In genomic region chr11:32364375-32364774, GRCm38 (mm10) we compare ENCODE assay signal across 9 mouse cellular contexts. TPM values are rescaled to one million over a fixed set of nuclear protein-coding genes. Genes with fewer than 3 reads are reported as not detected.
A peak's percentile ranks its signal among the peaks of the same experiment; 100 is the strongest.
DNase-seq lines count a peak whose midpoint lies in the region; ATAC-seq and TF ChIP-seq lines count a peak whose summit lies in the region.
"Had no signal": no experiment of that assay in that cellular context is flagged by ENCODE, and none has a peak within 500 bp of the region (broad histone marks: within the 10 kb centered on the region; RNA-seq: fewer than 3 reads in every experiment).

No protein-coding gene starts in this region.

- no peaks in the 10 kb centered on the region for H3K9me3 ChIP-seq in kidney, postnatal 0 days (replicated peaks; ENCODE audit: low read length)
- no peaks in the 10 kb centered on the region for H3K9me3 ChIP-seq in kidney, embryonic 14.5 days (ENCODE audit: control insufficient read depth, low read length)
- H3K9me3 ChIP-seq in limb, embryonic 11.5 days (ENCODE audit: control insufficient read depth, low read length): no peaks in the 10 kb centered on the region
- no peaks in the 10 kb centered on the region for H3K9me3 ChIP-seq in intestine, embryonic 16.5 days (ENCODE audit: control insufficient read depth, low read length)
- H3K9me3 ChIP-seq: forebrain, embryonic 10.5 days had no signal

- no peak for TF ChIP-seq CTCF in kidney, postnatal 0 days (IDR thresholded peaks at IDR 0.05; ENCODE audit: low read depth)

- H3K27ac ChIP-seq in kidney, postnatal 0 days: no peak overlapping the region
- no peak overlapping the region for H3K27ac ChIP-seq in kidney, embryonic 14.5 days (ENCODE audit: low read depth, low read length)
- H3K27ac ChIP-seq in limb, embryonic 11.5 days (replicated peaks; ENCODE audit: low read depth, low read length): no peak overlapping the region
- H3K27ac ChIP-seq in intestine, embryonic 16.5 days (ENCODE audit: low read length): no peak overlapping the region

- no peak for DNase-seq in kidney, postnatal 0 days (ENCODE audit: low spot score)
- peak; percentile 74 for DNase-seq in forelimb bud, embryonic 11.5 days (ENCODE audit: low read depth, low spot score)
- DNase-seq in limb, embryonic 11.5 days (ENCODE audit: low spot score): peak; percentile 59
- DNase-seq in skeletal muscle tissue, adult 2 months (ENCODE audit: low read depth, low spot score): peak; percentile 67
- no peak for DNase-seq in left cerebral cortex, adult 8-10 months (ENCODE audit: low spot score in 2 of 2)
- DNase-seq in spleen, postnatal 14 days (ENCODE audit: low spot score in 2 of 2): no peak

- H3K27me3 ChIP-seq in kidney, postnatal 0 days (ENCODE audit: insufficient read depth, low read length): no peaks in the 10 kb centered on the region
- no peaks in the 10 kb centered on the region for H3K27me3 ChIP-seq in kidney, embryonic 14.5 days (ENCODE audit: control insufficient read depth, insufficient read depth, low read length)
- H3K27me3 ChIP-seq in limb, embryonic 11.5 days (ENCODE audit: control insufficient read depth, insufficient read depth, low read length): no peaks in the 10 kb centered on the region
- H3K27me3 ChIP-seq in intestine, embryonic 16.5 days (replicated peaks; ENCODE audit: control insufficient read depth, insufficient read depth, low read length): no peaks in the 10 kb centered on the region

- 0 out of 2 replicates have a peak, but pooled peaks have one; percentile 25 for ATAC-seq in kidney, postnatal 0 days (replicated peaks; ENCODE audit: low FRiP score, low read depth)
- ATAC-seq in kidney, embryonic 14.5 days (ENCODE audit: low FRiP score, low TSS enrichment): no peak
- ATAC-seq in limb, embryonic 11.5 days (ENCODE audit: insufficient number of reproducible peaks, low FRiP score, low TSS enrichment, low read depth): peak; percentile 41; the same call in 1 of the 2 replicates
- ATAC-seq in intestine, embryonic 16.5 days: no peak

- H3K4me3 ChIP-seq in kidney, postnatal 0 days (replicated peaks; ENCODE audit: low read depth, low read length): no peak overlapping the region
- H3K4me3 ChIP-seq in kidney, embryonic 14.5 days (ENCODE audit: low read length): no peak overlapping the region
- no peak overlapping the region for H3K4me3 ChIP-seq in limb, embryonic 11.5 days (ENCODE audit: low read depth, low read length)
- no peak overlapping the region for H3K4me3 ChIP-seq in intestine, embryonic 16.5 days (ENCODE audit: low read length)
- H3K4me3 ChIP-seq: forebrain, embryonic 10.5 days had no signal

- WGBS in kidney, postnatal 0 days: 68% methylated on average over 7 of the region's 7 CpGs
- WGBS in kidney, embryonic 14.5 days: 71% methylated on average over 7 of the region's 7 CpGs
- 46% methylated on average over 7 of the region's 7 CpGs for WGBS in limb, embryonic 11.5 days
- 65% methylated on average over 7 of the region's 7 CpGs for WGBS in intestine, embryonic 16.5 days

- H3K4me2 ChIP-seq in kidney, postnatal 0 days (ENCODE audit: low read length): no peak overlapping the region
- H3K4me2 ChIP-seq in kidney, embryonic 14.5 days (replicated peaks; ENCODE audit: low read depth, low read length): no peak overlapping the region
- H3K4me2 ChIP-seq in limb, embryonic 11.5 days (ENCODE audit: low read depth, severe bottlenecking): no peak overlapping the region
- H3K4me2 ChIP-seq in intestine, embryonic 16.5 days (ENCODE audit: low read depth, low read length): no peak overlapping the region

- H3K36me3 ChIP-seq in kidney, postnatal 0 days (ENCODE audit: insufficient read depth, low read length): no peaks in the 10 kb centered on the region
- no peaks in the 10 kb centered on the region for H3K36me3 ChIP-seq in kidney, embryonic 14.5 days (ENCODE audit: control insufficient read depth, insufficient read depth, low read length)
- H3K36me3 ChIP-seq in limb, embryonic 11.5 days (ENCODE audit: control insufficient read depth, insufficient read depth, low read length): no peaks in the 10 kb centered on the region; the same call in 1 of the 2 replicates
- H3K36me3 ChIP-seq in intestine, embryonic 16.5 days (ENCODE audit: control insufficient read depth, insufficient read depth, low read length): no peaks in the 10 kb centered on the region

- H3K9ac ChIP-seq in kidney, postnatal 0 days (ENCODE audit: low read depth, low read length): no peak overlapping the region
- H3K9ac ChIP-seq in kidney, embryonic 14.5 days (ENCODE audit: low read depth, low read length): no peak overlapping the region
- H3K9ac ChIP-seq in limb, embryonic 11.5 days (ENCODE audit: low read length): no peak overlapping the region
- no peak overlapping the region for H3K9ac ChIP-seq in intestine, embryonic 16.5 days (ENCODE audit: low read depth, low read length)

- H3K4me1 ChIP-seq in kidney, postnatal 0 days (replicated peaks; ENCODE audit: insufficient read depth, low read length): peaks cover 6% of the 10 kb centered on the region; the same call in 1 of the 2 replicates
- peaks cover 14% of the 10 kb centered on the region for H3K4me1 ChIP-seq in kidney, embryonic 14.5 days (ENCODE audit: control insufficient read depth, insufficient read depth, low read length)
- peaks cover 13% of the 10 kb centered on the region; the same call in 1 of the 2 replicates for H3K4me1 ChIP-seq in limb, embryonic 11.5 days (ENCODE audit: control insufficient read depth, insufficient read depth, low read length)
- peaks cover 33% of the 10 kb centered on the region for H3K4me1 ChIP-seq in intestine, embryonic 16.5 days (ENCODE audit: control insufficient read depth, insufficient read depth, low read length)

RNA-seq across cellular contexts. Expression of gene Sh3pxd2b, which starts 16.8 kb away (rescaled TPM):
- polyA plus RNA-seq in kidney, postnatal 0 days (2015; fragmentation: Nextera tagmentation; extraction: Ambion mirVana): 6.6 TPM in 2 replicates
- 19.1 and 25.2 TPM in 2 replicates for polyA plus RNA-seq in kidney, embryonic 14.5 days (2014; fragmentation: Nextera tagmentation; extraction: Ambion mirVana)
- 25.5 and 27.8 TPM in 2 replicates for polyA plus RNA-seq in limb, embryonic 11.5 days (2014; fragmentation: Nextera tagmentation; extraction: Ambion mirVana)
- polyA plus RNA-seq in intestine, embryonic 16.5 days (2015; fragmentation: Nextera tagmentation; extraction: Ambion mirVana): 9.6 and 10.0 TPM in 2 replicates
- 10 to 100 TPM in 3 of 4 experiments, 1 to 10 TPM in 1; 9.1 to 12.6 (median 11.9) TPM for total RNA-seq in left cerebral cortex, adult 8-10 months (2022)

Comparison
In these comparisons a context has a peak if more than half of its experiments do, and no peak if none do; other contexts are left out.
1. ATAC-seq: peak in kidney, postnatal 0 days (single experiment) and limb, embryonic 11.5 days (single experiment); none in kidney, embryonic 14.5 days (single experiment) and intestine, embryonic 16.5 days (single experiment).
2. DNase-seq: peak in forelimb bud, embryonic 11.5 days (single experiment), limb, embryonic 11.5 days (single experiment) and skeletal muscle tissue, adult 2 months (single experiment); none in kidney, postnatal 0 days (single experiment), left cerebral cortex, adult 8-10 months (0 of 2) and spleen, postnatal 14 days (0 of 2).